Mouse (Mus musculus) urinary bladder, adult 18-20 months (tissue): Measurements from ENCODE around the gene Espnl.

Experiments
- DNase-seq, 2 experiments: peaks; one replicate each; pipeline ENCODE4 v3.0.0; 2022; ENCODE audit warnings: low spot score in 2 of 2, mixed read lengths in 2 of 2

Gene Espnl

DNA sequence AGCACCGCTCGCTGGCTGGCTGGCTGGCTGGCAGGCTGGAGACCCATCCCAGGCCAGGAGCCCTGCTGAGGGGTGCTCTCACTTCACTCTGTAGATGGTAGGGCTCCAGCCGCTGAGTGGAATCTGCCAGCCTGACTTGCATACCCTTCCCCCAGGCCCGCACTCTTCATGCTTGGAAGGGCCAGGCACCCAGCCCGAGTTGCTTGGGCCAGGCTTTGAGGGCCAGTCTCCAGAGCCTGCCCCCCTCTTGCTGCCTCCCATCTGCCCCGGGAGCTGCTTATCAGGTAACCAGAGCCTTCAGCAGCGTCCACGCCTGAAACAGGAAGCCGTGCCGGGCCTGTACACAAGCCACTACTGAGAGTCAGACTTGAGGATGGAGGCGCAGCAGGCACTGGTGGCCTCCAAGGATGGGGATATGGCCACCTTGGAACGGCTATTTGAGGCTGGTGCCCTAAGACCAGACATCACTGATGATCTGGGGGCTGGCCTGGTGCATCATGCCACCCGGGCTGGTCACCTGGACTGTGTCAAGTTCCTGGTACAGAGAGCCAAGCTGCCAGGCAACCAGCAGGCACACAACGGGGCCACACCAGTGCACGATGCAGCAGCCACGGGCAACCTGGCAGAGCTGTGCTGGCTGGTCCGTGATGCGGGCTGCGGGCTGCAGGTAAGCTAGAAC is at the start of gene Espnl:
Gene Espnl, plus strand, starts transcription at position 316 of the 679 bp plus-strand sequence.
- DNase-seq, result no peak

GRCm38 (mm10) chr1:91272260-91272659 is 49.6 kb upstream of the Espnl start:
- DNase-seq, result no peak

- DNase-seq, result no peak
Measured at GRCm38 (mm10) chr1:91276581-91276980, 45.3 kb upstream of the Espnl start.

DNA sequence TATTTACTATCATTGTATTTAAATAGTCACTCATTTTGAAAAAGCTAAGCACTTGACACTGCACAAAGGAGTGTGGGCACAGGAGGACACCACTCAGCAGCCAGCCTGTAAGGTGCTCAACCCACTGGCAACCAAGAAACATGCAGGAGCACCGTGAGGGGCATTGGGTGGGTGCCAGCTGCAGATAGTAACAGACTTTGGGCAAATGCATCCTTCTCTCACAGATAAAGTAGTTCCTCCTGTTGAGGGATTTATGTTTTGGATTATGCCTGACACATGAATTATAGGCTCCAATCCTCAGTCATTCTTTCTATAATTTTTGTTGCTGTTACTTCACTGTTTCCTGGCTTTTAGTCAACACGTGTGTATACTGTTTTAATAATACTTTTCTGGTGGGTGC is 44.4 kb upstream of the Espnl start:
- no peak for DNase-seq

- DNase-seq, result no peak
Measured at GRCm38 (mm10) chr1:91278410-91279119, 43.3 kb upstream of the Espnl start.

- DNase-seq, result no peak
Measured at GRCm38 (mm10) chr1:91279126-91279525, 42.7 kb upstream of the Espnl start.

DNA sequence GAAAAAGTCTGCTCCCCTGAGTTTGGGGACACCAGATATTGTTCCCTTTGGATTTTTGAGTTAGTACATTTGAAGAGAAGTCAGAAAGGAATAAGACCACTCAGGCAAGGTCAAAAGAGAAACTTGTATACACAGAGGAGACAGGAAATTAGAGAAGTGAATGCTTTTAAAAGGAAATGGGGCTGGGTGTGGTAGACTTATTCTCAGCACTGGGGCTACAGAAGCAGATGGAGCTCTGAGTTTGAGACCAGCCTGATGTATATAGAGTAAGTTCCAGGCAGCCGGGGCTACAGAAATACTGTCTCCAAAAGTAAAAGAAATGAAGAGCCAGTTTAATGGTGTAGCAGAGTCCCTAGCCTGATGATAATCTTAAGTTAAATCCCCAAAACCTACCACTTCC is 39.3 kb upstream of the Espnl start:
- DNase-seq, result no peak

- no peak for DNase-seq
Measured at GRCm38 (mm10) chr1:91289375-91289774, 32.5 kb upstream of the Espnl start.

DNA sequence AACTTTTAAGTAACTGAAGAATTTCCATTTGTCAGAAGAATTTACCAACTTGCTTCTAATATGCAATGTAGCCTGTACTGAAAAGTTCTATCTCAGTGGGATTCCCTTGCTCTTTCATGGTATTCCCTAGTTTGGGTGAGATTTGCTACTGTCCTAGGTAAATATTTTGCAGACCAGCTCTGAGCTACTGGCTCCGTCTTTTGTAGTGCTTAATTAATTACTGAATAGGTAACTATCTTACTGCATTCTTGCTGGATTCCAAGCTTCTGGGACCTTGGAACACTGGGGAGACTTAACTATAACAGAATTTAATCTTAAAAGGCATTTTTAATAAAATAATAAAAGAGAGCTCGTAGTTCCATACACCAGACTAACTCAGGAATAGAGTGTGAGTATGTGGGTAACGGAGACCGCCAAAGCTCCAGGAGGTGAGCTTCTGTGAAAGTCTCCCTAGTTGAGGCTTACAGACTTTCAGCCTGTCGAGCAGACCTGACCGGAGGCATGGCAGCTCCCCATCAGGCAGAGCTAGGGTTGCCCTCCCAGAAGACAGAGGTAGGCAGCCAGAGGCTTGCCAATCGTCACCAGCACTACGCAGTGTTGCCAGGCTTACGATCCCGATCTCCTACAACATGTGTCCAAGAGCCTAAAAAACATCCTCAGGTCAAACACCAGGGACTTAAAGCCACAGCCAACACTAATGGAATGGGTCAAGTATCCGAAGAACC is 29.6 kb upstream of the Espnl start:
- no peak for DNase-seq

- DNase-seq, result no peak
Measured at GRCm38 (mm10) chr1:91295544-91295943, 26.3 kb upstream of the Espnl start.

- DNase-seq, result peak; percentile 92 to 93
Measured at GRCm38 (mm10) chr1:91297799-91298744, 23.8 kb upstream of the Espnl start, which contains the start of gene Scly. Scly (plus strand) TSS chr1:91298338.

GRCm38 (mm10) chr1:91299026-91299706 is 22.7 kb upstream of the Espnl start:
- no peak for DNase-seq

- no peak for DNase-seq
Measured at GRCm38 (mm10) chr1:91299707-91300426, 22.0 kb upstream of the Espnl start.

- no peak for DNase-seq
Measured at GRCm38 (mm10) chr1:91301206-91301920, 20.5 kb upstream of the Espnl start.

DNA sequence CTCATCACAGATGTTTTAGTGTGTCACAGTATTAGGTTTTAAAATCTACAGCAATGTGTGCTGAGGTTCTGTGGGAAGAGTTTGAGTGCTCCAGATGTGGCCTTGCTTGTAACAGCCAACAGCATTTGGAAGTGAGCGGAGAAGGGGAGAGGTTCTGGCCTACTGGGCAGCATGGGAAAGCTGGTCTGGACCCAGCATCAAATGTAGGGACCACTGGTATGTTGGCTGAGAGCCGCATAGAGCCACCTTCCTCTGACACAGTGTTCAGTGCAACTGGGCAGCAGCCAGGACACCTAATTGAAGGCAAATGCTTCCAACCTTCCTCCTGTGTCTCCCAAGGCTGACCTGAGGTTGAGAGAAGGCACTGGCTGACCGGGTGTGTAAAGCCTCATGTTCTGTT is 19.9 kb upstream of the Espnl start:
- DNase-seq, result no peak

GRCm38 (mm10) chr1:91304621-91305020 is 17.3 kb upstream of the Espnl start:
- DNase-seq, result no peak

DNA sequence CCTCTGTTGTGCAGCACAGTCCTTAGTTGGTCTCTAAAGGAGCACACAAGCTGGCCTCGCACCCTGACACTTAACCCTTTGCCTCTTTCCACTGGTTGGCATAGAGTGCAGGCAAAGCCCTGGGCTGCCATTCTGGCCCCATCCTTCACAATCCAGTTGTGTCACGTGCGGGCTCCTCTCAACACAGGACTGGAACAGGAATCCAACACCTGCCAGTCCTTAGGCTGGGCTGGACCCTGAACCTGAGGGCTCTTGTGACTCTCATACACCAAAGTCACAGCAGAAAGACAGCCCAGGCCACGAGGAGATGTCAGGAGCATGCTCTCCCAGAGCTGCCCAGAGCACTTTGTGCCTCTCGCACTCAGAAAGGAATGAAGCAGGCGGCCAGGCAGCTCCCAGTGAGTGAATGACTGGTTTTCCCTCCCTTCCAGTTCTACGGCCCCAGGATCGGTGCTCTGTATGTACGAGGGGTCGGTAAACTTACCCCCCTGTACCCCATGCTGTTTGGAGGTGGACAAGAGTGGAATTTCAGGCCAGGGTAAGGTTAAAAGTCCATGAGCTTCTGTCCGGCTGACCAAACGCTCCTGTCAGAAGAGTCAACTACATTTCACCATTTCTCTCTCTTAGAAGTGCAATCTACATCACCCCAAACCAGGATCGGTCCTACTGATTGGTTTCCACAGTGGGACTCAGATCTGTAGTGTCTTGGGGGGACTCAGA is 12.3 kb upstream of the Espnl start:
- no peak for DNase-seq

DNA sequence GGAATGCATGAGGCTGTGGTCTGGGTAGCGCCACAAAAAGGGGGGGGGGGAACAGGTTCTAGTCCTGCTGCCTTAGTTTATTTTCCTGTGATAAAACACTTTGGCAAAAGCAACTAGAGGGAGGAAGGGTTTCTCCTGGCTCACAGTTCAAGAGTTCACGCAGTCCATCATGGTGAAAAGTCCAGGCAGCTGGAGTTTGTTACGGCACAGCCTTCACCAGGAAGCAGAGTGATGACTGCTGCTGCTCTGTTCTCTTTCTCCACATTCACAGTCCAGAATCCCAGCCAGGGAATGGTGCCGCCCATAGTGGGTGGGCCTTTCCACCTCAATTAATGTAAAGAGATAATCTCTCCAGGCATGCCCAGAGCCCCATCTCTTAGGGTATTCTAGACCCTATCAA is 9.6 kb upstream of the Espnl start:
- DNase-seq, result no peak

- no peak for DNase-seq
Measured at GRCm38 (mm10) chr1:91313251-91313650, 8.6 kb upstream of the Espnl start.
